Mouse (Mus musculus) kidney, adult 9 months (tissue): ENCODE results near the gene Fstl4.
A peak's percentile ranks its signal among the peaks of the same experiment; 100 is the strongest.
"Not testable (repeated sequence)": the region's sequence is repeated elsewhere in the genome, so short reads cannot be mapped to it uniquely, and the experiment has no call there.

Experiments used
- DNase-seq: peaks from one replicate; pipeline ENCODE4 v3.0.0; 2022

Gene Fstl4

GRCm38 (mm10) chr11:53140722-53141400 is 376.4 kb downstream of the Fstl4 start:
- DNase-seq, result no peak

GRCm38 (mm10) chr11:53143522-53143921 is 379.1 kb downstream of the Fstl4 start:
- no peak for DNase-seq

DNA sequence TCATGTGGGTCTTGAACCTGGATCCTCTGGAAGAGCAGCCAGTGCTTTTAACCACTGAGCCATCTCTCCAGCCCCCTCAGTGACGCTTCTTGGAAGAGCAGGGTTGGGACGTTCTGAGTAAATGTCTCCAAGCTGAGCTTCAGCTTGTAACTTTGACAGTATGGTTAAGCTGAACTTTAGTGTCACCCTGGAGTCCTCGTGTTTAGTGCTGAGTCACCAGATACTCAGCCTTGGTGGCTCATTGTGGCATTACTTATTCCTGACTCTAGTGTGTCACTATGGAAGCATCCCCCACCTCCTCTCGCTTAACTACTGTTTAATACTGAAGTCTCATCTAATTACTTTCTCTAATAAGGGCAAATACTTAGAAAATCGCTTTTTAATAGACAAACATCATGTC is 380.1 kb downstream of the Fstl4 start:
- DNase-seq, result no peak

GRCm38 (mm10) chr11:53146290-53146689 is 381.9 kb downstream of the Fstl4 start:
- peak; percentile 30 for DNase-seq

DNA sequence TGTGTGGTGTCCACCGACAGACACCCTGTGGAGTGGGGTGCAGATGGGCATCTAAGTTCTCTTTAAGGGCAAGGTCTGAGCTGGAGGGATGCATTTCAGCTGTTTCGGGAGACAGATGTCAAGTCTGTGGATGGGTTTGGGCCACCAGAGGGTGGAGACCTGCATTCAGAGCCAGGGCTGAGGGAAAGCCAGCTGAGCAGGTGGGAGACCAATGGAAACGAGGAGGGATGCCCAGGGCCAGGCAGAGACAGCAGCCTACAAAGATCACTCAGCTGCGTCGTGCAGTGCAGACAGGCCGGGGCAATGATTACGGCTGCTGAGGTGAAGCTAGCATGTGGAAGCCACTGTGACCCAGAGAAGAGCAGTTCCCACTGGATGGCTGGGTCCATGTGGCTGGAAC is 392.0 kb downstream of the Fstl4 start:
- no peak for DNase-seq

DNA sequence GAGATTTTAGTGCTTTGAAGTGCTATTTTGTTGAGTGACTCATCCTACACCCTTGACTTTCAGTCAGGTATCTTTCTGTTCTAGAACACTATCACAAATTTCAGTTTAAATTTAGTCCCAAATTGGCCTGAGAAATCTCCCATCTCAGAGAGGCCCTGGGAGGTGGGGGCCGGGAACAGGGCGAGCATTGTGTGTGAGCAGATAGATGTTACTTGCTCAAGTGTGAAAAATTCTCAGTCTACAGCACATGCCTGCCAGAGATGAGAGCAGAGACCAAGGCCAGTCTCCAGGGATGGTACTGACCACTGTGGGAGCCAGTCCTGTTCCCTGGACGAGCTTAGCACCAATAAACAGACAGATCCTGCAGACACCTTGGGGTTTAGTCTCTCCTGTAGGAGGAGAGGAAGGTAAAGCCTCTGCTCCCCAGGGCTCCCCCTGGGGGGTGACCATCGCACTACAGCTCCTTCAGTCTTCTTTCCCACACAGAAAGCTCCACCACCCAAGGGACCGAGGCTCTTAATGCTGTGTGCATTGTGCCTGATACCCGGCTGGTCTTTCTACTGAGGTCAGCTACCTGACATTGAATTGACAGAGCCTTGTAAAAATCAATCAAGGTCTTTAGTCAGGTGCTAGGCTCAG is 393.3 kb downstream of the Fstl4 start:
- DNase-seq, result no peak

DNA sequence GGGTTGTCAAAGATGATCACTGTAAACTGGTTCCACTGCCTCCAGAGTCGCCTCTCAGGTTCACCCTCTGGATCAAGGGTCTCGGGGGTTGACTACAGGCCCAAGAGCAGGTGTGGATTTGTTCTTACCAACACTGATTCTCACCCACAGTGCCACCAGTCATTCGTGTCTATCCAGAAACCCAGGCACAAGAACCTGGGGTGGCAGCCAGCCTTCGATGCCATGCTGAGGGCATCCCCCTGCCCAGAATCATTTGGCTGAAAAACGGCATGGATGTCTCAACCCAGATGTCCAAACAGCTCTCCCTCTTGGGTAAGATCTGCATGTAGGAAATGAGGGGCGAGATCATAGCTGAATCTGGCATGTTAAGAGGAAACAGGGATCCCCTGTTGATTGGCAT is 398.0 kb downstream of the Fstl4 start:
- no peak for DNase-seq

GRCm38 (mm10) chr11:53166478-53166877 is 402.0 kb downstream of the Fstl4 start:
- DNase-seq, result no peak

DNA sequence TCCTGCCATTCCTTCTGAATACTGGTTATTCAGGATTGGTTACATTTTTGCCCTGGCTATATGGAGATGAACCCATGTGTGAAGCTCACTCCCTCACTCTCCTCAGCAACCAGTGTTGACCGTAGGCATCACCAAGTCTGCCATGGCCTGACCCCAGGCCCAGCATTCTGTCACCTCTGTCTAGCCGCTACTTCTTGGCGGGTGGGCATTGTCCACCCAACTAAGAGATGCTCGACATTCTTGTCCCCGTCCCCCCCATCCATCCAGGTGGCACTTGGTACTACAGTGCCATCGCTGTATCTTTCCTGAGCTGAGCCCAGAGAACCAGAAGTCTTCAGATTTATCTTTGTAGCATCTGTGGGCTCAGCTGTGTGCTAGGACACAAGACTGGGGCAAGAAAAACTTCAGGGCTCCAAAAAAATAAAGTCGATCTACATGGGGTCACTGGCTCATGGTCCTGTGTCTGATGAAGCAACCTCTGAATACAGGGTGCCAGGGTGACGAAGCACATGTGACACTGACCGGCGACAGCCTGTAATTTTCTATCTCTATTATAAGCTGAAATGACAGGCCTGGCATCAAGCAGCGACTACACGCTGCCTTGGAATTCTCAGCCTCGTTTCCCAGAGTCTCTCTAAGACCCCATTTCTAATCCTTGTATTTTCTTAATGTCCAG is 417.9 kb downstream of the Fstl4 start:
- no peak for DNase-seq

DNA sequence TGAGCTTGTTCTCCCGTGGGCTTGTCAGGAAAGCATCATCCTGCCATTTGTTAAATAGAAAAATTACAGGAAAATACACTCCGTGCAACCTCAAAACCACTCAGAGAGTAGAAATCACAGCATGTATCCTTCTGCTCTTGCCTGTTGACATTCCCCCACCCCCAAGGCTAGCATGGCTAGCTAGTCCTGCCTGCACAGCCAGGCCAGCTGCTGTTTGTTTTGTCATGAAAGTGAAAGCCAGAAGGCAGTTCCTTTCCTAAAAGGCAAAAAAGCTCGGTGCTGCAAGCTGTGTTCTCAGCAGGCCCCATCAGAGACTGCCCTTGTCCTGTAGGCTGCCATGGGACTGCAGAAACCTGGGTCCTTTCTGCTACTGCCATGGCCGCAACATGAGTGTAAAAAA is 418.4 kb downstream of the Fstl4 start:
- DNase-seq, result no peak

DNA sequence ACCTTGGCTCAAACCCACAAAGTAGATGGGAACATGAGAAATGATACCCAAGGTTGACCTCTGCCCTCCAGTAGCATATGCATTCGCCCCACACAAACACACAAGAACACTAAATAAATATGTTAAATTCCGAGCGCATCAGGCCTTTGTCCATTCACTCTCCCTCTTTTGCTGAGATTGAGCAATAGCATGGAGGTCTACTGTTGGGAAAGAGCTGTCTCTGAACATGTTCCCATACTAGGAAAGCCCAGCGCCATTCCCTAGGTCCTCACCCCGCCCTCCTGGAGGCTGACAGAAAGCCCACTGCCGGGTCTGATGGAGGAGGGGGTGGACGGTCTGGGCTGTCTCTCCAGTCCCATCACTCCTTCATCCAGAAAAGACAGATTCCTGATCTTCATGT is 419.6 kb downstream of the Fstl4 start:
- DNase-seq, result no peak

GRCm38 (mm10) chr11:53184698-53185097 is 420.3 kb downstream of the Fstl4 start:
- DNase-seq, result no peak

- peak; percentile 3 for DNase-seq
These were observed 423.1 kb downstream of the Fstl4 start for GRCm38 (mm10) chr11:53187427-53188140.

- not testable (repeated sequence) for DNase-seq
These were observed 432.1 kb downstream of the Fstl4 start for GRCm38 (mm10) chr11:53196551-53196950.

GRCm38 (mm10) chr11:53197111-53197510 is 432.7 kb downstream of the Fstl4 start:
- no peak for DNase-seq

GRCm38 (mm10) chr11:53202459-53203250 is 438.2 kb downstream of the Fstl4 start:
- DNase-seq, result no peak

- no peak for DNase-seq
These were observed 446.4 kb downstream of the Fstl4 start for GRCm38 (mm10) chr11:53210876-53211275.

DNA sequence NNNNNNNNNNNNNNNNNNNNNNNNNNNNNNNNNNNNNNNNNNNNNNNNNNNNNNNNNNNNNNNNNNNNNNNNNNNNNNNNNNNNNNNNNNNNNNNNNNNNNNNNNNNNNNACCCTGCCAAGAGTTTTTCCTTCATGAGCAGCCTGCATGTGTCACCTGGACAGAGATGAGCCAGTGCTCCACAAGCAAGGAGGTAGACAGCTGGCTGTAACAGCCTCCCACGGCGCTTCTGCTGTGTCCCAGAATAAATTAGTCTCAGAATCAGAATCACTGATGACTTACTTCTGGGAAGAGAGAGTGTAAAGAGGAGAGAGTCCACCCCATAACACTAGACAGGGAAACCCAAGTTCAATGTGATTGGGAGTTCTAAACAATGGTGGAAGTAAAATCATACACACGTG is 464.6 kb downstream of the Fstl4 start:
- no peak for DNase-seq

DNA sequence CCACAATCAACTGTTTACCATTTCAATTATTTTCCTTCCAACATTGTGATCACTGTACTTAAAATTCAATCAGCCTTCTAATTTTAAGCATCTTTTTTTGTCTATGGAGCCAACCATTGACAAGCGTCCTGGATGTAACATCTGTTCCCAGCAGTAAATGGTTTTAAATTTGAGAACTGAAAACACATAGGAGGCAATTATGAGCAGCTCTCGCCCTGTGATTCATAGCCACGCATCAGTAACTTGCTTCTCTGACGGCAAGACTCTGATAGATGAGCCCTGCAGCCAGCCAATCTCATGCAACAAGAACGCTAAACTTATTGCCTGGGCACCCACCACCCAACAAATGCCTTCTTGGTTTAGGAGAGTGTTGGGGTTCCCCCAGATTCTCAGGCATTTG is 467.4 kb downstream of the Fstl4 start:
- DNase-seq, result no peak

GRCm38 (mm10) chr11:53233590-53233989 is 469.2 kb downstream of the Fstl4 start:
- no peak for DNase-seq
